Mouse (Mus musculus) heart, embryonic 16.5 days (tissue): ENCODE data around the gene Aicda. TPM values are rescaled to one million over a fixed set of nuclear protein-coding genes. Genes with fewer than 3 reads are reported as not detected.

Experiments used
- ATAC-seq: fragments of 200-750 bp; cut with Nextera tagmentation; replicated peaks from 2 replicates; pipeline ENCODE4 v1.8.0; 2017; ENCODE audit warnings: moderate number of reproducible peaks; ENCODE audit not compliant: insufficient read depth, low FRiP score; ENCODE audit errors: extremely low read depth
- H3K27ac ChIP-seq: fragments of 300-500 bp; sonication (generic); 2 replicates; pipeline ENCODE4 v1.5.1; 2014; ENCODE audit warnings: mild to moderate bottlenecking, low read length, control low read depth, moderate library complexity
- H3K27me3 ChIP-seq: fragments of 300-500 bp; sonication (generic); 2 replicates; pipeline ENCODE4 v1.6.1; 2014; ENCODE audit warnings: low read length, mixed read lengths; ENCODE audit not compliant: control insufficient read depth, insufficient read depth
- H3K36me3 ChIP-seq: fragments of 300-500 bp; sonication (generic); 2 replicates; pipeline ENCODE4 v1.6.1; 2014; ENCODE audit not compliant: control insufficient read depth, insufficient read depth
- H3K4me1 ChIP-seq: fragments of 300-500 bp; sonication (generic); 2 replicates; pipeline ENCODE4 v1.6.1; 2014; ENCODE audit warnings: low read length, mixed read lengths; ENCODE audit not compliant: control insufficient read depth, insufficient read depth
- H3K4me2 ChIP-seq: fragments of 300-500 bp; sonication (generic); 2 replicates; pipeline ENCODE4 v1.6.1; 2014; ENCODE audit warnings: low read depth, mild to moderate bottlenecking, control low read depth, low read length
- H3K4me3 ChIP-seq: fragments of 300-500 bp; sonication (generic); 2 replicates; pipeline ENCODE4 v1.5.1; 2014; ENCODE audit warnings: mild to moderate bottlenecking, control low read depth, low read length
- H3K9ac ChIP-seq: fragments of 300-500 bp; sonication (generic); 2 replicates; pipeline ENCODE4 v1.6.1; 2014; ENCODE audit warnings: low read length, control low read depth
- H3K9me3 ChIP-seq: fragments of 300-500 bp; sonication (generic); replicated peaks from 2 replicates; pipeline ENCODE4 v1.6.1; 2016; ENCODE audit warnings: low read length; ENCODE audit not compliant: control insufficient read depth
- WGBS: fragments of 180-500 bp; shearing (Covaris S2); extraction: QIAGEN DNeasy Blood & Tissue Kit; methylation state at CpG from one replicate; pipeline ENCODE4 v1.1.7; 2014; 5-methylcytosine and 5-hydroxymethylcytosine counted together
- polyA plus RNA-seq: library from polyadenylated mRNA; unstranded; fragments of >200 nt; fragmentation: Nextera tagmentation; extraction: Ambion mirVana; gene quantifications from 2 replicates; pipeline ENCODE4 v1.2.1, GENCODE M21; 2015

Gene Aicda
- polyA plus RNA-seq, 1 experiment from 2014 or later, result not detected

DNA sequence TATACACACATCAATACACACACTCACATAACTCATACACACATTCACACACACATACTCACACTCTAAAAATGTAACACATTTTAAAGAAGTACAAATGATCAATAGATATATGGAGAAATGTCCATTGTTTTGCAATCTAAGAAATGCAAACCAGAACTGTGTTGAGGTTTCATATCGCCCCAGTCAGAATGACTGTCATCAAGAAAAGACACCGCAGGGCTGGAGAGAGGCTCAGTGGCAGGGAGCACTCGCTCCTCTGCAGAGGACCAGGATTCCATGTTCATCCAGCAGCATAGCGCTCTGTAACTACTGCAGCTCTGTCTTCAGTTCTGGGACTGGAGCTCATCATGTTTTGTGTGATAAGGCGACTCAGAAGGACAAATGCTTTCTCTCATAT is 10.0 kb upstream of the Aicda start:
- Histone ChIP-seq H3K27ac (no peak overlapping the region), H3K27me3 (no peaks in the 10 kb centered on the region), H3K4me3 (no peak overlapping the region), H3K4me2 (no peak overlapping the region), H3K4me1 (no peaks in the 10 kb centered on the region), H3K36me3 (no peaks in the 10 kb centered on the region), H3K9ac (no peak overlapping the region), H3K9me3 (no peaks in the 10 kb centered on the region)
- 62% methylated on average over 5 of the region's 5 CpGs for WGBS
- ATAC-seq, result no peak

DNA sequence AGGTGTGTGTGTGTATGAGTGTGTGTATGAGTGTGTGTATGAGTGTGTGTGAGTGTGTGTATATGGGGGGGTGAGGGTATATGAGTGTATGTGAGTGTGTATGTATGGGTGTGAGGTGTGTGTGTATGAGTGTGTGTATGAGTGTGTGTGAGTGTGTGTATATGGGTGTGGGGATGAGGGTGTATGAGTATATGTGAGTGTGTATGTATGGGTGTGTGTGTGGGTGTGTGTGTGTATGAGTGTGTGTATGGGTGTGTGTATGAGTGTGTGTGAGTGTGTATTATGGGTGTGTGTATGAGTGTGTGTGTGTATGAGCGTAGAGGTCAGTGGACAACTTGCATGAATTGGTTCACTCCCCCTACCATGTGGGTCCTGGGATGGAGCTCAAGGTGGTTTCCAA is 8.9 kb upstream of the Aicda start:
- Histone ChIP-seq H3K4me1 (no peaks in the 10 kb centered on the region), H3K4me3 (no peak overlapping the region), H3K4me2 (no peak overlapping the region), H3K9ac (no peak overlapping the region), H3K9me3 (no peaks in the 10 kb centered on the region), H3K27ac (no peak overlapping the region), H3K27me3 (no peaks in the 10 kb centered on the region), H3K36me3 (no peaks in the 10 kb centered on the region)
- 100% methylated on average over 1 of the region's 1 CpGs for WGBS
- ATAC-seq, result no peak

DNA sequence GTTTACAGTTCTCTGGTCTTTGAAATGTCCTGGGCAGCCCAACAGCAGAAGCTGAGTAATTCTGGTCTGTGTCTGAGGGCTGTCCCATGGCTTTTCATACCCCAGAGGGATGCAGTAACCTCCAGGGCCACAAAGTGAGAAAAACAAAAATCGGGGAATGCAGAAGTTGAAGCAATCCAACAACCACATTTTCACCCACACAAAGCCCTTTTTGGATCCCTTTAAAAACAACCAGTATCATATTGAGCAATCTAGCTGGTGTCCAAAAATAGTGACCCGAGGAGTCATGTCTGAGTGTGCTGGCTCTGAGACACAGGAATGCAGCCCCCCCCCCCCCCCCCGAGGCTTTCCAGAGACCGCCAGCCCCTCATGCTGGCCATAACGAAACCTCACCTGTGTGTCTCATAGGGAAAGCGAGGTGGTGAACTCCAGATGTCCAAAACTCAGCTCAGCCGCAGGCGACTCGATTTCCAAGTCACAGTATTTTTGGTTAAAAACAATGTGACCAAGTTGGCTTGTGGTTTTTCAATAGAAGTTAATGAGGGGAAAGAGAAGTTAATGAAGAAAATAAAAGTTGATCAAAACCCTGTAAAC is 8.2 kb upstream of the Aicda start:
- no peak overlapping the region for H3K27ac ChIP-seq
- H3K27me3 ChIP-seq, result no peaks in the 10 kb centered on the region
- ATAC-seq, result no peak
- no peaks in the 10 kb centered on the region for H3K4me1 ChIP-seq
- no peak overlapping the region for H3K4me3 ChIP-seq
- whole genome bisulfite sequencing, result 60% methylated on average over 9 of the region's 9 CpGs
- no peak overlapping the region for H3K9ac ChIP-seq
- no peaks in the 10 kb centered on the region for H3K9me3 ChIP-seq
- H3K4me2 ChIP-seq, result no peak overlapping the region
- H3K36me3 ChIP-seq, result no peaks in the 10 kb centered on the region

DNA sequence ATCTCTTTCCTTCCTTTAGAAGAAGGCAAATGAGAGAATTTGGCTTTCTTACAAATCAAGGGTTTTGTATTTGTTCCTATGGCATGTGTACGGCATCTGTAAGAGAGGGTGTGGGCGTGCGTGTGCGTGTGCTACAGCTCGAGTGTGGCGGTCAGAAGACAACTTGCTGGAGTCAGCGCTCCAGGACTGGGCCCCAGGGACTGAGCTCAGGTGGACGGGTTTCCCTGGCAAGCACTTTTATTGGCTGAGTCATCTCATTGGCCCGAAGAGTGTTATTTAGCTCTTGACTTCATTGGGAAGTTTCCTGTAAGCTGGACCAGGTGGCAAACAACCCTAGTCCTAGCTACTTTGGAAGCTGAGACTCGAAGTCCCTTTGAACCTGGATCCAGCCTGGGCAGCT is 7.7 kb upstream of the Aicda start:
- no peaks in the 10 kb centered on the region for H3K4me1 ChIP-seq
- H3K4me2 ChIP-seq, result no peak overlapping the region
- H3K4me3 ChIP-seq, result no peak overlapping the region
- no peaks in the 10 kb centered on the region for H3K9me3 ChIP-seq
- H3K27me3 ChIP-seq, result no peaks in the 10 kb centered on the region
- no peak overlapping the region for H3K9ac ChIP-seq
- H3K27ac ChIP-seq, result no peak overlapping the region
- ATAC-seq, result no peak
- H3K36me3 ChIP-seq, result no peaks in the 10 kb centered on the region
- 75% methylated on average over 10 of the region's 10 CpGs for WGBS

DNA sequence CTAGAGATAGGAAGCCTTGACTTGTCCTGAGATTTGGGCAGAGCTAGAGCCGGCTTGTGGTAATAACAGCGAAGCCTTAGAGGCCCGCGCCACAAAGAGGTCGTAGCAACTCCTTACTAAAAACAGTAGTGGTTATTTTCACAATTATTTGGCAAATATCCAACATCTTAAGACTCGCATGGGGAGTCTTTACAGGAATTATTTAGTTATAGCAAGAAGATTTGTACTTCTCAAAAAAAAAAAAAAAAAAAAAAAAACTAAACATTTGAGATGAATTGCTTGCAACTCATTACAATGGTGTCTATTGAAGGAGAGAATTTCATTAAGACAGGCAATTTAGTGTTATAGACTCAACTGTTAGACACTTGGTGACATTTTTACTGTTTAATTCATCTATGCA is 501 bp downstream of the Aicda start:
- no peak overlapping the region for H3K9ac ChIP-seq
- no peak overlapping the region for H3K4me3 ChIP-seq
- WGBS, result 70% methylated on average over 6 of the region's 6 CpGs
- no peak overlapping the region for H3K4me2 ChIP-seq
- H3K9me3 ChIP-seq, result no peaks in the 10 kb centered on the region
- H3K4me1 ChIP-seq, result no peaks in the 10 kb centered on the region
- H3K27ac ChIP-seq, result no peak overlapping the region
- H3K27me3 ChIP-seq, result no peaks in the 10 kb centered on the region
- H3K36me3 ChIP-seq, result no peaks in the 10 kb centered on the region
- ATAC-seq, result no peak

DNA sequence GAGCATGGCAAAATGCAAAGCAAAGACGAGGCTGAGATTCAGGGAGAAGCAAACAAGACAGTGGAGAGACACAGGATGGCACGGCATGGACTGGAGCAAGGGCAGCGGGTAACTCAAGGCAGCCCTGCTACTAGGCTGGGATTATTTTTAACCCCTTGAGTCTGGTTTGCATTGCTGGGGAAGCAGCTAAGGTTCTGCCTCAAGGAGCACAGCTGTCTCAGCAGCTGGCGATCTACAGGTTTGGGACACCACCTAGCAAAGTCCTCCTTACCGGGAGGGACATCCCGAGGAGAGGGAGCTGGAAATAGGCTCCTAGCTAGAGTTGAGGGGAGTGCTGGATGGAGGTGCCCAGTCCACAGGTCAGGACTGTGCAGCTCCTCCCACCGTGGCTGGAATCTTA is 1.7 kb downstream of the Aicda start:
- Histone ChIP-seq H3K36me3 (no peaks in the 10 kb centered on the region), H3K9ac (no peak overlapping the region), H3K4me2 (no peak overlapping the region), H3K27ac (no peak overlapping the region), H3K9me3 (no peaks in the 10 kb centered on the region), H3K27me3 (no peaks in the 10 kb centered on the region), H3K4me1 (no peaks in the 10 kb centered on the region), H3K4me3 (no peak overlapping the region)
- 24% methylated on average over 7 of the region's 7 CpGs for WGBS
- no peak for ATAC-seq

DNA sequence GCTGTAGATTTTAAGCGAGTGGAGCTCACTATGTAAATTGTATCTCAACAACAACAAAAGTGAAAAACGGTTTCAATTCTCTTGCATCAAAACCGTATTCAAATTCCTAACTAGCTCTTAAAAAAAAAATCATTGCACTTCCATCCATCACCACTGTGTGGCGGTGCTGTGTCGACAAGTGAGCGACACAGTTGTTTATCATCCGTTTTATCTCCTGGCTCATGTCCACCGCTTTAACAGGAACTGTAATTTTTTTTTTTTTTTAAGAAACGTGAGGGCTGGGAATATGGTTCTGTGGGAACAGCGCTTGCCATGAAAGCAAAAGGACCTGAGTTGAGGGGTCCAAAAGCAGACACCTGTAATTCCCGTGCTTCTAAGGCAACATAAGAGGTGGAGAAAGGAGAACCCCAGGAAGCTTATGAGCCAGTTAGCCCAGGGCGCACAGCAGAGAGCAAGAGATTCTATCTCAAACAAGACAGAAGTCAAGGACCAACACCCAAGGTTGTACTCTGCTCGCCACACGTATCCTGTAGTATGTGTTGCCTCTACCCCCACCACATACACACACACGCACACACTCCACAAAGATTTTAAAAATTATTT is 3.5 kb downstream of the Aicda start:
- Histone ChIP-seq H3K27me3 (peaks cover 8% of the 10 kb centered on the region), H3K27ac (no peak overlapping the region), H3K9me3 (no peaks in the 10 kb centered on the region), H3K9ac (no peak overlapping the region), H3K4me2 (peak overlapping the region; percentile 7; the same call in 1 of the 2 replicates), H3K36me3 (no peaks in the 10 kb centered on the region), H3K4me3 (no peak overlapping the region), H3K4me1 (no peaks in the 10 kb centered on the region)
- no peak for ATAC-seq
- WGBS, result 23% methylated on average over 15 of the region's 15 CpGs

DNA sequence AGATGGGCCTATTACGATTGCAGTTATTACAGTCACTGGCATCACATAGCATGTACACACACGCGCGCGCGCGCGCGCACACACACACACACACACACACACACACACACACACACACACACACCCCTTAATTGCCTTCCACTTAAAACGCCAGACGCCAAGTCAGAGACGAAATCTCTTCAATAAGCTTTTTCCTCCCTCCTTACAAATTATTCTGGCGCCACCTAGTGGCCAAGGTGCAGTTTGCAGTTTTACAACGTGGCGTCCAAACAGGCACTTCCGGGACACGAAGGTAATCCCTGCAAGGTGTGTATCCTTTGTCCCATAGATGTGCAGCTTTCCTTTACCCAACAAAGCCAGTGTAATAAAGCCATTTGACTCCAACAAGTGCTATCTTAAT is 6.8 kb downstream of the Aicda start:
- Histone ChIP-seq H3K4me2 (peak overlapping the region; percentile 48), H3K9ac (no peak overlapping the region), H3K4me3 (no peak overlapping the region), H3K36me3 (no peaks in the 10 kb centered on the region), H3K9me3 (no peaks in the 10 kb centered on the region), H3K27me3 (peaks cover 15% of the 10 kb centered on the region), H3K27ac (no peak overlapping the region), H3K4me1 (no peaks in the 10 kb centered on the region)
- no peak for ATAC-seq
- 10% methylated on average over 17 of the region's 17 CpGs for WGBS

DNA sequence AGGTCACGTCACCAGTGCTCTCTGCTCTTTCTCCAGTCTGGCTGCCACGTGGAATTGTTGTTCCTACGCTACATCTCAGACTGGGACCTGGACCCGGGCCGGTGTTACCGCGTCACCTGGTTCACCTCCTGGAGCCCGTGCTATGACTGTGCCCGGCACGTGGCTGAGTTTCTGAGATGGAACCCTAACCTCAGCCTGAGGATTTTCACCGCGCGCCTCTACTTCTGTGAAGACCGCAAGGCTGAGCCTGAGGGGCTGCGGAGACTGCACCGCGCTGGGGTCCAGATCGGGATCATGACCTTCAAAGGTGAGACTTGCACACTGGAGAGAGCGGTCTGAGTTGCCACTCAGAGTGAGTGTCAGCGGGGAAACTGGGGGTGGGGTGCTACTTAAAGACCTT is 7.4 kb downstream of the Aicda start:
- Histone ChIP-seq H3K9ac (no peak overlapping the region), H3K27ac (no peak overlapping the region), H3K36me3 (no peaks in the 10 kb centered on the region), H3K4me2 (no peak overlapping the region), H3K27me3 (peaks cover 15% of the 10 kb centered on the region), H3K9me3 (no peaks in the 10 kb centered on the region), H3K4me1 (no peaks in the 10 kb centered on the region), H3K4me3 (no peak overlapping the region)
- no peak for ATAC-seq
- 72% methylated on average over 20 of the region's 20 CpGs for WGBS
